Mouse (Mus musculus) stomach, postnatal 0 days (tissue): ENCODE measurements at regions not wholly inside any gene's neighbourhood (a gene's known extent, or its start where the extent isn't known, plus 50 kb on each side); places are given as distances from the start of the nearest gene placed in this dataset.
A peak's percentile ranks its signal among the peaks of the same experiment; 100 is the strongest.

Experiments used
- ATAC-seq: fragments of 200-750 bp; cut with Nextera tagmentation; 2 replicates; pipeline ENCODE4 v1.8.0; 2017; ENCODE audit not compliant: low FRiP score, low TSS enrichment
- DNase-seq: peaks from one replicate; pipeline ENCODE4 v3.0.0-alpha.2; 2016; ENCODE audit warnings: low spot score
- H3K27ac ChIP-seq: fragments of 300-500 bp; sonication (generic); replicated peaks from 2 replicates; pipeline ENCODE4 v1.5.1; 2014; ENCODE audit warnings: mild to moderate bottlenecking, control low read depth
- H3K27me3 ChIP-seq: fragments of 300-500 bp; sonication (generic); 2 replicates; pipeline ENCODE4 v1.6.1; 2014; ENCODE audit warnings: low read length; ENCODE audit not compliant: control insufficient read depth, insufficient read depth
- H3K36me3 ChIP-seq: fragments of 300-500 bp; sonication (generic); 2 replicates; pipeline ENCODE4 v1.6.1; 2014; ENCODE audit warnings: low read length, mixed read lengths; ENCODE audit not compliant: control insufficient read depth, insufficient read depth
- H3K4me1 ChIP-seq: fragments of 300-500 bp; sonication (generic); replicated peaks from 2 replicates; pipeline ENCODE4 v1.6.1; 2014; ENCODE audit warnings: antibody characterized with exemption; ENCODE audit not compliant: control insufficient read depth, insufficient read depth
- H3K4me2 ChIP-seq: fragments of 300-500 bp; sonication (generic); replicated peaks from 2 replicates; pipeline ENCODE4 v1.6.1; 2014; ENCODE audit warnings: low read depth, mild to moderate bottlenecking, control low read depth, moderate library complexity
- H3K4me3 ChIP-seq: fragments of 300-500 bp; sonication (generic); 2 replicates; pipeline ENCODE4 v1.5.1; 2014; ENCODE audit warnings: low read depth, low read length, control low read depth
- H3K9ac ChIP-seq: fragments of 300-500 bp; sonication (generic); 2 replicates; pipeline ENCODE4 v1.6.1; 2014; ENCODE audit warnings: mild to moderate bottlenecking, low read length, control low read depth, mixed read lengths
- H3K9me3 ChIP-seq: fragments of 300-500 bp; sonication (generic); 2 replicates; pipeline ENCODE4 v1.6.1; 2016; ENCODE audit warnings: low read length; ENCODE audit not compliant: control insufficient read depth
- CTCF ChIP-seq: IDR thresholded peaks from 2 replicates; pipeline ENCODE4 v1.5.1; 2016; ENCODE audit warnings: antibody characterized with exemption, low read depth, mild to moderate bottlenecking, moderate library complexity
- EP300 ChIP-seq: optimal IDR thresholded peaks from 2 replicates; pipeline ENCODE3; 2016; ENCODE audit warnings: antibody characterized with exemption
- WGBS: fragments of 180-500 bp; shearing (Covaris S2); extraction: QIAGEN DNeasy Blood & Tissue Kit; methylation state at CpG from one replicate; pipeline ENCODE4 v1.1.7; 2014; 5-methylcytosine and 5-hydroxymethylcytosine counted together

GRCm38 (mm10) chr3:65891594-65891993, 66.5 kb downstream of the Ccnl1 start:
- Histone ChIP-seq H3K27me3 (no peaks in the 10 kb centered on the region), H3K9ac (no peak overlapping the region), H3K4me2 (no peak overlapping the region), H3K27ac (no peak overlapping the region), H3K36me3 (no peaks in the 10 kb centered on the region), H3K9me3 (no peaks in the 10 kb centered on the region), H3K4me1 (no peaks in the 10 kb centered on the region), H3K4me3 (no peak overlapping the region)
- ATAC-seq (no peak), DNase-seq (no peak)
- no peak for TF ChIP-seq EP300
- no peak for TF ChIP-seq CTCF
- WGBS = 90% methylated on average over 1 of the region's 1 CpGs

DNA sequence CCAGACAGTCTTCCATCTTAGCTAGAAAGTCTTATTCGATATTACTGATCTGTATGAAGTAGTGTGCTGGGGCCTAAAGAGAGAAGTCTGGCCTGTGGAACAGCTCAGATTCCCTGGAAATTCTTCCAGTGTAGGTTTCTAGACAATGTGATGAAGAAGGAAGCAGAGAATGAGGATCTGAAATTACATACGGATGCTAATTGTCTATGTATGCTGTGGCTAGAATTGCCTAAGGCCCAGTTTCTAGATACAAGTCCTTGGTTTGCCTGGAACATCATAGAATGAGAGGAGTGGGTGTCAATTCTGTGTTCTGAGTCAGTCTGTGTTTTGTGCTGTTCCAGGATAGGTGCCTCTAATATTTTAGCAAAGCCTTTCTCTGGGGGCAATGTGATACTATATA, 66.9 kb downstream of the Ccnl1 start:
- H3K9ac ChIP-seq = no peak overlapping the region
- H3K4me2 ChIP-seq = no peak overlapping the region
- no peaks in the 10 kb centered on the region for H3K36me3 ChIP-seq
- ATAC-seq = no peak
- no peak for DNase-seq
- no peaks in the 10 kb centered on the region for H3K4me1 ChIP-seq
- H3K9me3 ChIP-seq = no peaks in the 10 kb centered on the region
- H3K27ac ChIP-seq = no peak overlapping the region
- H3K4me3 ChIP-seq = no peak overlapping the region
- TF ChIP-seq CTCF (no peak), EP300 (no peak)
- H3K27me3 ChIP-seq = no peaks in the 10 kb centered on the region
- 88% methylated on average over 2 of the region's 2 CpGs for WGBS

DNA sequence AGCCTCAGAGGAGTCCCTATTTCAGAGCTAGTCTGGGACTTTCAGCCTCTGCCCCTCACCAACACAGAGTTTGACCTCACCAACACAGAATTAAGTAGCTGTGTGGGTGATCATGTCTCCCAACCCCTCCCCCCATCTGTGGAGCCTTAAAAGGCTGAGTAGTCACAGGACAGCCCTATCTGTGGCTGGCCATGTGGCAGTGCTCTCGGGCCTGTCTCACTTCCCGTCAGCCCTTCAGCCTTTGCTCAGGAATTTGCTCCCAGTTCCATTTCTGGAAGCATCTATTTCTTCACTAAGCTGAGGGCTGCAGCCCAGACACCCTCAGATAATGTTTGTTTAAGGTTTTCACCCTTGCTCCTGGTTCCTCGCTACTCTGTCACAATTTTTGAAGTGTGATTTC, 69.1 kb downstream of the Ccnl1 start:
- no peaks in the 10 kb centered on the region for H3K9me3 ChIP-seq
- no peak overlapping the region for H3K4me2 ChIP-seq
- no peak overlapping the region for H3K9ac ChIP-seq
- no peaks in the 10 kb centered on the region for H3K4me1 ChIP-seq
- 19% methylated on average over 3 of the region's 3 CpGs for WGBS
- H3K27ac ChIP-seq = no peak overlapping the region
- no peak overlapping the region for H3K4me3 ChIP-seq
- no peaks in the 10 kb centered on the region for H3K27me3 ChIP-seq
- TF ChIP-seq CTCF (no peak), EP300 (no peak)
- ATAC-seq = no peak
- no peaks in the 10 kb centered on the region for H3K36me3 ChIP-seq
- no peak for DNase-seq

DNA sequence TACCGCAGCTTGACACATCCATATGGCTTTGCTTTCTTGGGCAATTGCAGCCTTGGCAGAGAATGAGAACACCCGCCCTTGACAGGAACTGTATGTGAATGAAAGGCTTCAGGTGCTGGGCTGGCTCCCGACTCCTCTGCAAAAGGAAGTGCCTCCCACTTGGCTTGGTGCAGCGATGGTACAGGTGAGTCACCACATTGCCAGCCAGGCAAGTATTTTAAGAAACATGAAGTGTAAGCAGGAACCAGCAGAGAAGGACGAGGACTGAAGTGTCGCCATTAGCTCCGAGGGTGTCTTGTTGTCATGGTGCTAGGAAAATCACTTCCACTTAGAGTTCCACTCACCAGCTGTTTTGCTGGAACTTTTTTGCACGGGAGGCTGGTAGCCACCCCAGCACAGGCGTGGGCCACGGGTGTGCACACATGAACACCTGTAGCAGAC, 73.5 kb downstream of the Ccnl1 start:
- WGBS = 67% methylated on average over 10 of the region's 10 CpGs
- H3K36me3 ChIP-seq = no peaks in the 10 kb centered on the region
- no peak overlapping the region for H3K27ac ChIP-seq
- H3K9me3 ChIP-seq = no peaks in the 10 kb centered on the region
- no peaks in the 10 kb centered on the region for H3K27me3 ChIP-seq
- no peaks in the 10 kb centered on the region for H3K4me1 ChIP-seq
- 0 out of 2 replicates have a peak, but pooled peaks have one; percentile 51 for ATAC-seq
- H3K4me3 ChIP-seq = no peak overlapping the region
- no peak overlapping the region for H3K9ac ChIP-seq
- TF ChIP-seq CTCF = no peak
- no peak for TF ChIP-seq EP300
- no peak overlapping the region for H3K4me2 ChIP-seq
- DNase-seq = peak; percentile 17

- Histone ChIP-seq H3K27me3 (no peaks in the 10 kb centered on the region), H3K4me2 (no peak overlapping the region), H3K4me3 (no peak overlapping the region), H3K36me3 (no peaks in the 10 kb centered on the region), H3K4me1 (no peaks in the 10 kb centered on the region), H3K27ac (no peak overlapping the region), H3K9me3 (no peaks in the 10 kb centered on the region), H3K9ac (no peak overlapping the region)
- ATAC-seq = no peak
- 91% methylated on average over 2 of the region's 2 CpGs for WGBS
- no peak for TF ChIP-seq EP300
- TF ChIP-seq CTCF = no peak
- DNase-seq = no peak
These were observed 75.9 kb downstream of the Ccnl1 start for GRCm38 (mm10) chr3:65882123-65882522.
